Mouse (Mus musculus): ENCODE data around the gene Aprt. TPM values are rescaled to one million over a fixed set of nuclear protein-coding genes. Genes with fewer than 3 reads are reported as not detected.

The Aprt gene
- total and polyA plus RNA-seq, 3 experiments, result 239 to 287 TPM; not detected in 1

DNA sequence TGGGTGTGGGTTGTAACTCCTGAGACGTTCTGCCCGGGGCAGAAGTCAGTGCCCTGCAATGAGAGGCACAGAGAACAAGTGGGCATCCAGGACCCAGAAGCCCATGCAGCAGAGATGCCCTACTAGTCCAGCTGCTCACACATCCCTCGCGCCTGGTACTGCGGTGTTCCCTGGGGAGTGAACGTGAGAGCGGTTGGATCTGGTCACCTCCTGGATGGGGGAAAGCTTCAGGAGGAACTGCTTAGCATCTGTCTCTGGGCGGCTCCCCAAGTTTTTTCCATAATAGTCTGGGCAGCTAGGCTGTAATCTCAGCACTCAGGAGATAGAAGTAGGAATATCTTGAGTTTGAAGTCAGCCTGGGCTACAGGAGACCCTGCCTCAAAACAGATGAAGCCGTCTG is 8.3 kb upstream of the Aprt start:
- Histone ChIP-seq H3K36me3 (ENCODE audit: control insufficient read depth in 1 of 2, insufficient read depth in 2 of 2, low read length in 2 of 2) (no peaks in the 10 kb centered on the region), H3K27ac (ENCODE audit: control insufficient read depth, low read depth, low read length) (no peak overlapping the region), H3K4me3 (ENCODE audit: control insufficient read depth in 1 of 2, insufficient read depth in 1 of 2, low read depth in 2 of 2, low read length in 2 of 2) (no peak overlapping the region), H3K4me1 (ENCODE audit: control insufficient read depth in 1 of 2, insufficient read depth in 2 of 2, low read length in 2 of 2) (no peaks in the 10 kb centered on the region), H3K79me2 (ENCODE audit: control insufficient read depth, insufficient read depth, low read length, poor library complexity) (no peaks in the 10 kb centered on the region), H3K9me3 (replicated peaks; ENCODE audit: insufficient read depth, low read length) (no peaks in the 10 kb centered on the region), H3K27me3 (ENCODE audit: control insufficient read depth in 1 of 2, insufficient read depth in 2 of 2, low read length in 2 of 2) (no peaks in the 10 kb centered on the region), H3K9ac (ENCODE audit: control insufficient read depth, low read depth, low read length, poor library complexity, severe bottlenecking) (no peak overlapping the region)
- TF ChIP-seq TAL1 (IDR thresholded peaks at IDR 0.05; ENCODE audit: low read length) (no peak), TBP (IDR thresholded peaks at IDR 0.05; ENCODE audit: low read depth, low read length) (no peak), CHD1 (IDR thresholded peaks at IDR 0.05; ENCODE audit: low read depth, low read length) (no peak), ZMIZ1 (IDR thresholded peaks at IDR 0.05; ENCODE audit: low read depth, low read length) (no peak), NRF1 (IDR thresholded peaks at IDR 0.05; ENCODE audit: insufficient read depth, low read depth, low read length, poor library complexity, severe bottlenecking) (no peak)
- no peak for DNase-seq (ENCODE audit: low read depth, low spot score)

DNA sequence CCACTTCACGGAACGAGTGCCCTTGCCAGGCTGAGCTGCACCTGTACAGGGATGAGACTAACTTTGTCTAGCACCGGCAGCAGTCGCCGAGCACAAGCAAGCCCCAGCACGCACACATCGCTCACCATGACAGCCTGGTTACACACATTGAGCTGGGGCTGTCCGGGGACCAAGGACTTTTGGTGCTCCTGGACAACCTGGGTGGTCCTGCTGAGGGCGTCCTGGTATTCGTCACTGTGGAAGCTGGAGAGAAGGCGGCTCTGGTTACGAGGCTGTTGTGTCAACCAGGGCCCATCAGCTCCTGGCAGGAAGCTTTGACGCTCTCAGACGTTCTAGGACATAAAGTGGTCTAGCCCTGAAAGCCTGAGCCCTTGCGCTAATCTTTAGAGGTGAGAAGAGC is 4.2 kb upstream of the Aprt start:
- H3K4me1 ChIP-seq (ENCODE audit: control insufficient read depth in 1 of 2, insufficient read depth in 2 of 2, low read length in 2 of 2), result no peaks in the 10 kb centered on the region

GRCm38 (mm10) chr8:122579196-122579595 is 2.5 kb upstream of the Aprt start:
- no peaks in the 10 kb centered on the region for H3K27me3 ChIP-seq (ENCODE audit: control insufficient read depth in 1 of 2, insufficient read depth in 2 of 2, low read length in 2 of 2)
- no peak overlapping the region for H3K27ac ChIP-seq (ENCODE audit: control insufficient read depth, low read depth, low read length)
- H3K4me1 ChIP-seq (ENCODE audit: control insufficient read depth in 1 of 2, insufficient read depth in 2 of 2, low read length in 2 of 2), result peaks cover 4 to 10% of the 10 kb centered on the region in 2 experiments; a peak in 3 of 4 replicates
- H3K4me3 ChIP-seq (ENCODE audit: control insufficient read depth in 1 of 2, insufficient read depth in 1 of 2, low read depth in 2 of 2, low read length in 2 of 2), result no peak overlapping the region
- H3K9me3 ChIP-seq (replicated peaks; ENCODE audit: insufficient read depth, low read length), result no peaks in the 10 kb centered on the region
- DNase-seq (ENCODE audit: low read depth, low spot score), result no peak
- no peak overlapping the region for H3K9ac ChIP-seq (ENCODE audit: control insufficient read depth, low read depth, low read length, poor library complexity, severe bottlenecking)
- TF ChIP-seq MYB (IDR thresholded peaks at IDR 0.05; ENCODE audit: low read depth, low read length), result no peak
- no peak for TF ChIP-seq MAX (IDR thresholded peaks at IDR 0.05; ENCODE audit: low read length)
- TF ChIP-seq ELF1 (IDR thresholded peaks at IDR 0.05; ENCODE audit: low read depth, low read length), result no peak
- no peak for TF ChIP-seq CHD2 (IDR thresholded peaks at IDR 0.05; ENCODE audit: low read length)
- no peak for TF ChIP-seq CTCF (IDR thresholded peaks at IDR 0.05 in 2 of 3, conservative IDR thresholded peaks at IDR 0.05 in 1 of 3; ENCODE audit: control insufficient read depth in 1 of 3, insufficient read depth in 1 of 3, low read depth in 2 of 3, low read length in 3 of 3, poor library complexity in 1 of 3, severe bottlenecking in 1 of 3)
- no peak for TF ChIP-seq HCFC1 (IDR thresholded peaks at IDR 0.05; ENCODE audit: low read depth, low read length)
- no peak for TF ChIP-seq UBTF (IDR thresholded peaks at IDR 0.05; ENCODE audit: borderline replicate concordance, insufficient read depth, low read depth, low read length)
- TF ChIP-seq NELFE (IDR thresholded peaks at IDR 0.05; ENCODE audit: low read depth, low read length), result no peak
- TF ChIP-seq SIN3A (IDR thresholded peaks at IDR 0.05; ENCODE audit: low read length), result no peak
- TF ChIP-seq TCF12 (IDR thresholded peaks at IDR 0.05; ENCODE audit: low read depth, low read length), result no peak
- H3K36me3 ChIP-seq (ENCODE audit: control insufficient read depth in 1 of 2, insufficient read depth in 2 of 2, low read length in 2 of 2), result peaks cover 0 to 5% of the 10 kb centered on the region in 2 experiments; a peak in 2 of 4 replicates
- H3K79me2 ChIP-seq (ENCODE audit: control insufficient read depth, insufficient read depth, low read length, poor library complexity), result peaks cover 13% of the 10 kb centered on the region

More for the DNA sequence above, 4.2 kb upstream of the Aprt start:
- Histone ChIP-seq H3K9ac (ENCODE audit: control insufficient read depth, low read depth, low read length, poor library complexity, severe bottlenecking) (no peak overlapping the region), H3K36me3 (ENCODE audit: control insufficient read depth in 1 of 2, insufficient read depth in 2 of 2, low read length in 2 of 2) (no peaks in the 10 kb centered on the region), H3K27me3 (ENCODE audit: control insufficient read depth in 1 of 2, insufficient read depth in 2 of 2, low read length in 2 of 2) (no peaks in the 10 kb centered on the region), H3K27ac (ENCODE audit: control insufficient read depth, low read depth, low read length) (no peak overlapping the region), H3K79me2 (ENCODE audit: control insufficient read depth, insufficient read depth, low read length, poor library complexity) (peaks cover 7% of the 10 kb centered on the region), H3K9me3 (replicated peaks; ENCODE audit: insufficient read depth, low read length) (no peaks in the 10 kb centered on the region), H3K4me3 (ENCODE audit: control insufficient read depth in 1 of 2, insufficient read depth in 1 of 2, low read depth in 2 of 2, low read length in 2 of 2) (no peak overlapping the region)
- TF ChIP-seq TAL1 (IDR thresholded peaks at IDR 0.05; ENCODE audit: low read length) (no peak), ELF1 (IDR thresholded peaks at IDR 0.05; ENCODE audit: low read depth, low read length) (no peak), EP300 (IDR thresholded peaks at IDR 0.05; ENCODE audit: low read depth in 1 of 2, low read length in 2 of 2) (no peak), ZKSCAN1 (IDR thresholded peaks at IDR 0.05; ENCODE audit: low read depth, low read length) (no peak), TBP (IDR thresholded peaks at IDR 0.05; ENCODE audit: low read depth, low read length) (no peak), POLR2A (IDR thresholded peaks at IDR 0.05; ENCODE audit: control insufficient read depth in 1 of 2, insufficient read depth in 1 of 2, low read depth in 1 of 2, low read length in 2 of 2, poor library complexity in 1 of 2) (no peak), E2F4 (IDR thresholded peaks at IDR 0.05; ENCODE audit: borderline replicate concordance, low read depth, low read length) (no peak), CTCF (IDR thresholded peaks at IDR 0.05 in 2 of 3, conservative IDR thresholded peaks at IDR 0.05 in 1 of 3; ENCODE audit: control insufficient read depth in 1 of 3, insufficient read depth in 1 of 3, low read depth in 2 of 3, low read length in 3 of 3, poor library complexity in 1 of 3, severe bottlenecking in 1 of 3) (no peak), MYC (IDR thresholded peaks at IDR 0.05; ENCODE audit: low read depth, low read length) (no peak), TCF12 (IDR thresholded peaks at IDR 0.05; ENCODE audit: low read depth, low read length) (no peak), JUND (IDR thresholded peaks at IDR 0.05; ENCODE audit: low read depth, low read length) (no peak)
- no peak for DNase-seq (ENCODE audit: low read depth, low spot score)

All from MEL (cell line).